Mouse (Mus musculus): Measurements from ENCODE around the gene Cc2d1a. TPM values are rescaled to one million over a fixed set of nuclear protein-coding genes. Genes with fewer than 3 reads are reported as not detected.

Gene Cc2d1a
- polyA plus RNA-seq, 1 experiment from 2014 or later, result 16.9 TPM

DNA sequence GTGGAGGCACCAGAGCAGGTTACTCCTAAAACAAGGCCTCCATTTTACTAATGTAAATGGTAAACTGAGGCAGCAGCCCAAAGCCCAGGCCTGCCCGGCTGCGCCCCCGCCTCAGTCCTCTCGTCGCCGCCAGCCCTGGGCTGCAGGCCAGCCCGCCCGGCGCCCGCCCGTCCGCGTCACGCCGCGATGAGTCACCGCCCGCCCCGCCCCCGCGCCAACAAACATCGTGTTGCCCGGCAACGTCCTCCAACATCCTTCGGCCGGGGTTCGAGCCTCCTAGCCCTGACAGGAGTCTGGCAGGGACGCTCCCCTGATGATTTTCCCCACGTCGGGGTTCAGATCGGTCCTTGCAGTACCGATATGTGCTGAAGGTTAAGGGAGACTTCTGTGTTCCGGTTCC, 44.8 kb upstream of the Cc2d1a start:
- 4% methylated on average over 33 of the region's 33 CpGs for WGBS

DNA sequence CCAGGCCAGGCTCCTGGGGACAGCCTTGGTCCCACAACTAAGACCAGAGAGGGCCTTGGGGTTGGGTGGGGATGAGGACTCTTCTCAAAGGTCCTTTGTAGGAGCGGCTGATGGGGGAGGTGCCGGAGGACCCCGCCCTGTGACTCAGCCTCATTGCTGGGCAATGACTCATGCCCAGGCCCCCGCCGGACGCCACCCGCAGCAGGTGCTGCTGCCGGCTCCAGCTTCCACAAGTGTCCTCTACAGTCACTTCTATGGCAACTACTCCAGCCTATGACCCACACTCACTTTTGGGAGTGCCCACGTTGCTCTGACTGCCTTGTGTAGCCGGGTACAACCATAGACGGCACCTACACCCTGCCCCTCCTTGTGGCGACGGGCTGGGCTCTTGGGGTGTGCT, 44.3 kb upstream of the Cc2d1a start:
- TF ChIP-seq CTCF (IDR thresholded peaks at IDR 0.05; ENCODE audit: low read depth), result no peak
- Histone ChIP-seq H3K36me3 (ENCODE audit: control insufficient read depth, insufficient read depth) (no peaks in the 10 kb centered on the region), H3K27ac (ENCODE audit: low read depth, low read length) (peak overlapping the region; percentile 86), H3K9ac (ENCODE audit: low read depth, low read length) (peak overlapping the region; percentile 38), H3K4me1 (replicated peaks; ENCODE audit: control insufficient read depth, insufficient read depth, low read length) (0 out of 2 replicates have a peak, but pooled peaks cover 7% of the 10 kb centered on the region), H3K27me3 (replicated peaks; ENCODE audit: control insufficient read depth, insufficient read depth, low read length) (no peaks in the 10 kb centered on the region), H3K4me2 (replicated peaks; ENCODE audit: low read depth) (peak overlapping the region; percentile 62), H3K9me3 (ENCODE audit: control insufficient read depth) (no peaks in the 10 kb centered on the region), H3K4me3 (ENCODE audit: low read depth, low read length) (peak overlapping the region; percentile 13; the same call in 1 of the 2 replicates)
- whole genome bisulfite sequencing, result 11% methylated on average over 13 of the region's 13 CpGs
- ATAC-seq, result peak; percentile 83

More for the DNA sequence above, 44.8 kb upstream of the Cc2d1a start:
- H3K9ac ChIP-seq (ENCODE audit: low read depth, low read length), result peak overlapping the region; percentile 38; the same call in 1 of the 2 replicates
- peak; percentile 75 for ATAC-seq
- peak overlapping the region; percentile 86 for H3K27ac ChIP-seq (ENCODE audit: low read depth, low read length)
- no peak for TF ChIP-seq CTCF (IDR thresholded peaks at IDR 0.05; ENCODE audit: low read depth)
- peak overlapping the region; percentile 62 for H3K4me2 ChIP-seq (replicated peaks; ENCODE audit: low read depth)
- no peaks in the 10 kb centered on the region for H3K9me3 ChIP-seq (ENCODE audit: control insufficient read depth)
- peak overlapping the region; percentile 13; the same call in 1 of the 2 replicates for H3K4me3 ChIP-seq (ENCODE audit: low read depth, low read length)
- 0 out of 2 replicates have a peak, but pooled peaks cover 7% of the 10 kb centered on the region for H3K4me1 ChIP-seq (replicated peaks; ENCODE audit: control insufficient read depth, insufficient read depth, low read length)
- no peaks in the 10 kb centered on the region for H3K36me3 ChIP-seq (ENCODE audit: control insufficient read depth, insufficient read depth)
- no peaks in the 10 kb centered on the region for H3K27me3 ChIP-seq (replicated peaks; ENCODE audit: control insufficient read depth, insufficient read depth, low read length)

DNA sequence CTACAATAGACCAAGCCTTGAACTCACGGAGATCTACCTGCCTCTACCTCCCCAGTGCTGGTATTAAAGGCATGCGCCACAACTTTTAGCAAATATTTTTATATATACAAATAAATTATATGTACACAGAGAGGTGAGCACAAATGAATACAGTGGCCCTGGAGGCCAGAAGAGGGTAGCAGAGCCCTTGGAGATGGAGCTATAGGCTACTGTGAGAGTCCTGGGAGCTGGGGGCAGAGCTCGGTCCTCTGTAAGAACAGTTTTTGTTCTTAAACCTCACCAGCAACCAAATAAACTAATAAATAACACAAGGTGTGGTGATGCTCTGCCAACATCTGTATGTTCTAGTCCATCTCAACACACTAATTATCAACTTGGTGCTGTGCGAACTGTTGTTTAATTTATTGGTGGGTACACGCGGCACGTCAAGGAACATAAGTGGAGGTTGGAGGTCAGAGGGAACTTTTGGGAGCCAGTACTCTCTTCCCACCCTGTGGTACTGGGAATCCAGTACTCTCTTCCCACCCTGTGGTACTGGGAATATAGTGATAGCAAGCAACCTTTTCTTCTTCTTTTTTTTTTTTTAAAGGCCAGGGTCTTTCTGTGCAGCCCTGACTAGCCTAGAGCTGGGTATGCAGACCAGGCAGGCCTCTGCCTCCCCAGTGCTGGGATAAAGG, 42.6 kb upstream of the Cc2d1a start:
- Histone ChIP-seq H3K27me3 (replicated peaks; ENCODE audit: control insufficient read depth, insufficient read depth, low read length) (no peaks in the 10 kb centered on the region), H3K9ac (ENCODE audit: low read depth, low read length) (no peak overlapping the region), H3K4me1 (replicated peaks; ENCODE audit: control insufficient read depth, insufficient read depth, low read length) (0 out of 2 replicates have a peak, but pooled peaks cover 7% of the 10 kb centered on the region), H3K4me2 (replicated peaks; ENCODE audit: low read depth) (no peak overlapping the region), H3K4me3 (ENCODE audit: low read depth, low read length) (no peak overlapping the region), H3K27ac (ENCODE audit: low read depth, low read length) (no peak overlapping the region), H3K36me3 (ENCODE audit: control insufficient read depth, insufficient read depth) (no peaks in the 10 kb centered on the region), H3K9me3 (ENCODE audit: control insufficient read depth) (no peaks in the 10 kb centered on the region)
- 92% methylated on average over 7 of the region's 7 CpGs for WGBS
- ATAC-seq, result no peak
- 0 out of 2 replicates have a peak, but pooled peaks have one; percentile 7 for TF ChIP-seq CTCF (IDR thresholded peaks at IDR 0.05; ENCODE audit: low read depth)

DNA sequence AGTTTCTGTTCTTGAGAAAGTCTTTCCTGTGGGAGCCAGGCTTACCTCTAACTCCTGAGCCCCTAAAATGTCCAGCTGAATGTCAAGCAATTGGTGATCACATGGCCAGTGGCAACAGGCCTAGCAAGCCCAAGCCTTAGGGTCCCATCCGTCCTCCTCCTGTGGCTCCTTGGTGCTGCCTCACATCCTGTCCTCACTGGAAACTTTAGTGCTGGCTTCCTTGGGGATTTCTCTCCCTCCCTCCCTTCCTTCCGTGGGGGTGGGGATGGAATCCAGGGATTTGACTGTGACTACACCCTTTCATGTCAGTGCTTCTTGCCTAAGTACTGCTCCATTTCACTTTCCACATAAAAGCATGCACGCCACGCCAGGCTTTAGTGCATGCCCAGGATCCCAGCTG, 41.9 kb upstream of the Cc2d1a start:
- H3K27me3 ChIP-seq (replicated peaks; ENCODE audit: control insufficient read depth, insufficient read depth, low read length), result no peaks in the 10 kb centered on the region
- H3K4me1 ChIP-seq (replicated peaks; ENCODE audit: control insufficient read depth, insufficient read depth, low read length), result 0 out of 2 replicates have a peak, but pooled peaks cover 7% of the 10 kb centered on the region
- H3K9ac ChIP-seq (ENCODE audit: low read depth, low read length), result no peak overlapping the region
- ATAC-seq, result no peak
- no peaks in the 10 kb centered on the region for H3K9me3 ChIP-seq (ENCODE audit: control insufficient read depth)
- no peak overlapping the region for H3K27ac ChIP-seq (ENCODE audit: low read depth, low read length)
- no peak overlapping the region for H3K4me2 ChIP-seq (replicated peaks; ENCODE audit: low read depth)
- 62% methylated on average over 4 of the region's 4 CpGs for WGBS
- no peak overlapping the region for H3K4me3 ChIP-seq (ENCODE audit: low read depth, low read length)
- TF ChIP-seq CTCF (IDR thresholded peaks at IDR 0.05; ENCODE audit: low read depth), result no peak
- no peaks in the 10 kb centered on the region for H3K36me3 ChIP-seq (ENCODE audit: control insufficient read depth, insufficient read depth)

DNA sequence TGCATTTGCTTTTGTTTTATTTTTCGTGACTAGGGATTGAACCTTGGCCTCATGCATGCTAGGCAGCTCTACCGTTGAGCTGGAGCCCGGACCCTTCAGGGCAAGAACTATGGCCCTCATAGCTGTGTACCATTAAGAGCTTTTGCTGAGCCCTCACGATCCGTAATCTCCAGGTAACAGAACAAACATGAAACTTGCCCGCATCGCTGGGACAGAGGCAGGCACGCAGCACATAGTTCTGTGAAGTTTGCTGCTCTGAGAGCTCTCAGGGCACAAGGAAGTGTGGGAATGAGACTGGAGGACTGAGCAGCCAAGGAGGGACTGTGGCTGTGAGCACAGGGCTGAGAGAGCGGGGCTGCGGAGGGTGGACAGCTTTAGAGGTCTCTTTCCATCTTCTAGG, 40.9 kb upstream of the Cc2d1a start:
- Histone ChIP-seq H3K36me3 (ENCODE audit: control insufficient read depth, insufficient read depth) (no peaks in the 10 kb centered on the region), H3K27me3 (replicated peaks; ENCODE audit: control insufficient read depth, insufficient read depth, low read length) (no peaks in the 10 kb centered on the region), H3K9ac (ENCODE audit: low read depth, low read length) (no peak overlapping the region), H3K4me2 (replicated peaks; ENCODE audit: low read depth) (no peak overlapping the region), H3K4me1 (replicated peaks; ENCODE audit: control insufficient read depth, insufficient read depth, low read length) (0 out of 2 replicates have a peak, but pooled peaks cover 7% of the 10 kb centered on the region), H3K4me3 (ENCODE audit: low read depth, low read length) (no peak overlapping the region), H3K27ac (ENCODE audit: low read depth, low read length) (no peak overlapping the region), H3K9me3 (ENCODE audit: control insufficient read depth) (no peaks in the 10 kb centered on the region)
- no peak for ATAC-seq
- 51% methylated on average over 10 of the region's 10 CpGs for WGBS
- no peak for TF ChIP-seq CTCF (IDR thresholded peaks at IDR 0.05; ENCODE audit: low read depth)

DNA sequence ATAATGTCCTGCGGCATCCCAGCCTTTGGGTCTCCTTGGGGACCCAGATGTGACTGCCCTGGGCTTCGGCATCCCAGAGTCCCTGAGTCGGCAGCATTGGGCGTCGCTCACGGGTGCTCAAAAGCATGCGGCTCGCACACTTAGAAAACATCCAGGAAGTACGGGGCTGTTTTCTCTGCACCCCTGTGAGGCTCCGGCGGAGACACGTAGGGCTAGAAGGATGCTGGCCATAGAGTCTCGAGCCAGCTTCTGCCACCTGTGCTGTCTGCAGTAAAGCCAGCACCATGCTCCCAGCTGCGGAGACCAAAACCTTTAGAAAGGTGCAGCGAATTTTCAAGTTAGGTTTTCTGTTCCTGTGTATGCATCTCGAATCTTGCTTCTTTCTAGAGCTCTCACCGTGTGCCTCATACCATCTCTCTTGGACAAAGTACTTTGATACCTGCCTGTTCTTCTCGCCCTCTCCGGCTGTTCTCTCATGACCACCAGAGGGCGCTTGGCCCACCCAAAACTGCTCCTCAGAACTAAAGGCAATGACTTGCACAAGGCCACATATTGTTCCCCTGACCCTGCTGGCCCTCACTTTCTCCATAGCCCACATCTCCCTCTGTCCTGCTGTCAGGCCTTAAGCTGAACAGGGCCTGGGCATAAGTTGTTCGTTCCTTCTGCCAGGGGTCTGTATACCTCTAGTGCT, 39.5 kb upstream of the Cc2d1a start:
- WGBS, result 6% methylated on average over 21 of the region's 21 CpGs
- H3K4me1 ChIP-seq (replicated peaks; ENCODE audit: control insufficient read depth, insufficient read depth, low read length), result 0 out of 2 replicates have a peak, but pooled peaks cover 7% of the 10 kb centered on the region
- peak overlapping the region; percentile 4; the same call in 1 of the 2 replicates for H3K9ac ChIP-seq (ENCODE audit: low read depth, low read length)
- H3K9me3 ChIP-seq (ENCODE audit: control insufficient read depth), result no peaks in the 10 kb centered on the region
- ATAC-seq, result no peak
- peak overlapping the region; percentile 0; the same call in 1 of the 2 replicates for H3K27ac ChIP-seq (ENCODE audit: low read depth, low read length)
- TF ChIP-seq CTCF (IDR thresholded peaks at IDR 0.05; ENCODE audit: low read depth), result peak; percentile 84
- H3K27me3 ChIP-seq (replicated peaks; ENCODE audit: control insufficient read depth, insufficient read depth, low read length), result no peaks in the 10 kb centered on the region
- peak overlapping the region; percentile 73 for H3K4me2 ChIP-seq (replicated peaks; ENCODE audit: low read depth)
- peak overlapping the region; percentile 35 for H3K4me3 ChIP-seq (ENCODE audit: low read depth, low read length)
- H3K36me3 ChIP-seq (ENCODE audit: control insufficient read depth, insufficient read depth), result no peaks in the 10 kb centered on the region
